Mouse (Mus musculus): ENCODE measurements around the gene Nudt3. TPM values are rescaled to one million over a fixed set of nuclear protein-coding genes. Genes with fewer than 3 reads are reported as not detected.

Gene Nudt3
- polyA plus RNA-seq, 1 experiment = 97.1 TPM

- TF ChIP-seq POLR2A (IDR thresholded peaks at IDR 0.05; ENCODE audit: borderline replicate concordance, control insufficient read depth, low read depth, low read length) (no peak), CTCF (IDR thresholded peaks at IDR 0.05; ENCODE audit: control insufficient read depth, insufficient read depth, low read length) (no peak)
Measured at GRCm38 (mm10) chr17:27653253-27653959, 30.1 kb upstream of the Nudt3 start.

GRCm38 (mm10) chr17:27652046-27652790, 28.9 kb upstream of the Nudt3 start:
- WGBS = 36% methylated on average over 23 of the region's 23 CpGs
- no peak overlapping the region for H3K4me3 ChIP-seq (replicated peaks; ENCODE audit: control insufficient read depth, low read depth, low read length)
- H3K4me1 ChIP-seq (ENCODE audit: control insufficient read depth, insufficient read depth, low read length) = no peaks in the 10 kb centered on the region; the same call in 1 of the 2 replicates
- TF ChIP-seq CTCF (IDR thresholded peaks at IDR 0.05; ENCODE audit: control insufficient read depth, insufficient read depth, low read length) = no peak
- no peak for TF ChIP-seq POLR2A (IDR thresholded peaks at IDR 0.05; ENCODE audit: borderline replicate concordance, control insufficient read depth, low read depth, low read length)
- no peak overlapping the region for H3K27ac ChIP-seq (ENCODE audit: control insufficient read depth, insufficient read depth, low read depth, low read length, poor library complexity)

More at GRCm38 (mm10) chr17:27653253-27653959, 30.1 kb upstream of the Nudt3 start:
- no peak overlapping the region for H3K4me3 ChIP-seq (replicated peaks; ENCODE audit: control insufficient read depth, low read depth, low read length)
- H3K27ac ChIP-seq (ENCODE audit: control insufficient read depth, insufficient read depth, low read depth, low read length, poor library complexity) = no peak overlapping the region
- 71% methylated on average over 10 of the region's 10 CpGs for WGBS
- no peaks in the 10 kb centered on the region; the same call in 1 of the 2 replicates for H3K4me1 ChIP-seq (ENCODE audit: control insufficient read depth, insufficient read depth, low read length)

GRCm38 (mm10) chr17:27650586-27650985, 27.3 kb upstream of the Nudt3 start:
- no peak overlapping the region for H3K27ac ChIP-seq (ENCODE audit: control insufficient read depth, insufficient read depth, low read depth, low read length, poor library complexity)
- no peak overlapping the region for H3K4me3 ChIP-seq (replicated peaks; ENCODE audit: control insufficient read depth, low read depth, low read length)
- H3K4me1 ChIP-seq (ENCODE audit: control insufficient read depth, insufficient read depth, low read length) = no peaks in the 10 kb centered on the region; the same call in 1 of the 2 replicates
- WGBS = 74% methylated on average over 13 of the region's 13 CpGs
- TF ChIP-seq POLR2A (IDR thresholded peaks at IDR 0.05; ENCODE audit: borderline replicate concordance, control insufficient read depth, low read depth, low read length) = no peak
- TF ChIP-seq CTCF (IDR thresholded peaks at IDR 0.05; ENCODE audit: control insufficient read depth, insufficient read depth, low read length) = no peak

GRCm38 (mm10) chr17:27650160-27650559, 26.9 kb upstream of the Nudt3 start:
- Histone ChIP-seq H3K4me1 (ENCODE audit: control insufficient read depth, insufficient read depth, low read length) (no peaks in the 10 kb centered on the region; the same call in 1 of the 2 replicates), H3K4me3 (replicated peaks; ENCODE audit: control insufficient read depth, low read depth, low read length) (no peak overlapping the region), H3K27ac (ENCODE audit: control insufficient read depth, insufficient read depth, low read depth, low read length, poor library complexity) (no peak overlapping the region)
- WGBS = 6% methylated on average over 12 of the region's 12 CpGs
- TF ChIP-seq POLR2A (IDR thresholded peaks at IDR 0.05; ENCODE audit: borderline replicate concordance, control insufficient read depth, low read depth, low read length) (no peak), CTCF (IDR thresholded peaks at IDR 0.05; ENCODE audit: control insufficient read depth, insufficient read depth, low read length) (peak; percentile 95)

- Histone ChIP-seq H3K27ac (ENCODE audit: control insufficient read depth, insufficient read depth, low read depth, low read length, poor library complexity) (no peak overlapping the region), H3K4me3 (replicated peaks; ENCODE audit: control insufficient read depth, low read depth, low read length) (no peak overlapping the region), H3K4me1 (ENCODE audit: control insufficient read depth, insufficient read depth, low read length) (no peaks in the 10 kb centered on the region)
- no peak for TF ChIP-seq CTCF (IDR thresholded peaks at IDR 0.05; ENCODE audit: control insufficient read depth, insufficient read depth, low read length)
- no peak for TF ChIP-seq POLR2A (IDR thresholded peaks at IDR 0.05; ENCODE audit: borderline replicate concordance, control insufficient read depth, low read depth, low read length)
- 78% methylated on average over 7 of the region's 7 CpGs for WGBS
Measured at GRCm38 (mm10) chr17:27645807-27646206, 22.5 kb upstream of the Nudt3 start.

- no peak for TF ChIP-seq POLR2A (IDR thresholded peaks at IDR 0.05; ENCODE audit: borderline replicate concordance, control insufficient read depth, low read depth, low read length)
- no peak for TF ChIP-seq CTCF (IDR thresholded peaks at IDR 0.05; ENCODE audit: control insufficient read depth, insufficient read depth, low read length)
- Histone ChIP-seq H3K27ac (ENCODE audit: control insufficient read depth, insufficient read depth, low read depth, low read length, poor library complexity) (no peak overlapping the region), H3K4me3 (replicated peaks; ENCODE audit: control insufficient read depth, low read depth, low read length) (no peak overlapping the region), H3K4me1 (ENCODE audit: control insufficient read depth, insufficient read depth, low read length) (no peaks in the 10 kb centered on the region)
- WGBS = 46% methylated on average over 2 of the region's 2 CpGs
Measured at GRCm38 (mm10) chr17:27644572-27644971, 21.3 kb upstream of the Nudt3 start.

- no peak overlapping the region for H3K4me3 ChIP-seq (replicated peaks; ENCODE audit: control insufficient read depth, low read depth, low read length)
- no peak for TF ChIP-seq CTCF (IDR thresholded peaks at IDR 0.05; ENCODE audit: control insufficient read depth, insufficient read depth, low read length)
- no peak overlapping the region for H3K27ac ChIP-seq (ENCODE audit: control insufficient read depth, insufficient read depth, low read depth, low read length, poor library complexity)
- WGBS = 78% methylated on average over 9 of the region's 9 CpGs
- no peaks in the 10 kb centered on the region for H3K4me1 ChIP-seq (ENCODE audit: control insufficient read depth, insufficient read depth, low read length)
Measured at GRCm38 (mm10) chr17:27643756-27644155, 20.5 kb upstream of the Nudt3 start.

- 3% methylated on average over 6 of the region's 6 CpGs for WGBS
- Histone ChIP-seq H3K4me3 (replicated peaks; ENCODE audit: control insufficient read depth, low read depth, low read length) (no peak overlapping the region), H3K4me1 (ENCODE audit: control insufficient read depth, insufficient read depth, low read length) (no peaks in the 10 kb centered on the region), H3K27ac (ENCODE audit: control insufficient read depth, insufficient read depth, low read depth, low read length, poor library complexity) (no peak overlapping the region)
- TF ChIP-seq POLR2A (IDR thresholded peaks at IDR 0.05; ENCODE audit: borderline replicate concordance, control insufficient read depth, low read depth, low read length) = no peak
- no peak for TF ChIP-seq CTCF (IDR thresholded peaks at IDR 0.05; ENCODE audit: control insufficient read depth, insufficient read depth, low read length)
Measured at GRCm38 (mm10) chr17:27643101-27643500, 19.8 kb upstream of the Nudt3 start.
